Mouse (Mus musculus) brain, embryonic 14.5 days (tissue): Measurements from ENCODE around the gene Hs3st4.

Experiments used
- CTCF ChIP-seq: fragments of 200-500 bp; IDR thresholded peaks from 2 replicates; pipeline ENCODE4 v1.5.1; 2012; ENCODE audit warnings: inconsistent platforms, mild to moderate bottlenecking, moderate library complexity, borderline replicate concordance; ENCODE audit not compliant: insufficient read depth, insufficient read length; ENCODE audit errors: extremely low read depth
- POLR2A ChIP-seq: fragments of 200-500 bp; IDR thresholded peaks from 2 replicates; pipeline ENCODE4 v1.6.1; 2012; ENCODE audit warnings: mild to moderate bottlenecking, inconsistent platforms, borderline replicate concordance; ENCODE audit not compliant: poor library complexity, insufficient read depth, insufficient read length, severe bottlenecking; ENCODE audit errors: extremely low read depth

DNA sequence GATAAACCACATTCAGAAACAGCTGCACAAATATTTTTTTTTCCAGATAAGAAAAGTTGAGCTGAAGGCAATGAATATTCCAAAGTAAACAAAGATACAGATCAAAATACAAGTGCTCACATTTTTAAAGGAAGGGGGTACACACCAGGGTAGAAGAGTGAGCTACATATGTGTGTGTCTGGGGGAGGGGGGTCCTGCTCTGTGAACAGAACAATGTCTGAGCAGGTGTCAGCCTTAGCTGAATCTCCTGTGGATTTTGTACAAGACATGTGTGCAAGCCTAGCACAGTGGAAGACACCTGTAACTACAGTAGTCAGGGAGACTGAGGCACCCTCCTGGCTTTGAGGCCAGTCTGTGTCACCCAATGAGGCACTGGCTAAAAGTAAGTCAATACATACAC lies 416.5 kb downstream of the Hs3st4 start:
- TF ChIP-seq CTCF (no peak), POLR2A (no peak)
